ENCODE assay signal across 11 mouse cellular contexts in genomic region chr6:72292972-72293651, GRCm38 (mm10). TPM values are rescaled to one million over a fixed set of nuclear protein-coding genes. Genes with fewer than 3 reads are reported as not detected.
DNase-seq lines count a peak whose midpoint lies in the region; ATAC-seq and TF ChIP-seq lines count a peak whose summit lies in the region.
"Had no signal": no experiment of that assay in that cellular context is flagged by ENCODE, and none has a peak within 500 bp of the region (broad histone marks: within the 10 kb centered on the region; RNA-seq: fewer than 3 reads in every experiment).

No protein-coding gene starts in this region.

- peak; percentile 59 for DNase-seq in urinary bladder, postnatal 14 days (ENCODE audit: low spot score)
- no peak for DNase-seq in urinary bladder, postnatal 10 days (ENCODE audit: low spot score)
- DNase-seq in kidney, adult 2 months: peak; percentile 84
- DNase-seq in layer of hippocampus, adult 9-10 months (ENCODE audit: low spot score): no peak
- no peak for DNase-seq in thymus, adult 18-20 months
- no peak for DNase-seq in thymus, adult 2 months
- DNase-seq: adrenal gland, postnatal 25 days; cerebellum, adult 2 months had no signal

- ATAC-seq in liver, embryonic 15.5 days (ENCODE audit: insufficient read depth): peak; percentile 69

- no peak overlapping the region for H3K4me2 ChIP-seq in liver, embryonic 15.5 days
- H3K4me2 ChIP-seq: embryonic facial prominence, embryonic 13.5 days; limb, embryonic 13.5 days had no signal

- H3K9ac ChIP-seq in liver, embryonic 15.5 days: no peak overlapping the region
- H3K9ac ChIP-seq: embryonic facial prominence, embryonic 13.5 days; limb, embryonic 13.5 days had no signal

- H3K4me1 ChIP-seq in kidney, adult 2 months (ENCODE audit: control insufficient read depth, insufficient read depth, low read length): peaks cover 8% of the 10 kb centered on the region; the same call in 1 of the 2 replicates
- H3K4me1 ChIP-seq in liver, embryonic 15.5 days (replicated peaks): peaks cover 8% of the 10 kb centered on the region
- no peaks in the 10 kb centered on the region for H3K4me1 ChIP-seq in thymus, adult 2 months (replicated peaks; ENCODE audit: control insufficient read depth, insufficient read depth, low read length)
- H3K4me1 ChIP-seq: embryonic facial prominence, embryonic 13.5 days; limb, embryonic 13.5 days had no signal

- no peak for TF ChIP-seq CTCF in kidney, adult 2 months (conservative IDR thresholded peaks at IDR 0.05; ENCODE audit: insufficient read depth, insufficient read length, low read depth, low read length)
- TF ChIP-seq CTCF in thymus, adult 2 months (IDR thresholded peaks at IDR 0.05; ENCODE audit: borderline replicate concordance, control insufficient read depth, extremely low read depth, insufficient read depth, low read length, poor library complexity): no peak

- peak overlapping the region; percentile 78 for H3K27ac ChIP-seq in kidney, adult 2 months (ENCODE audit: insufficient read depth, low read depth, low read length)
- H3K27ac ChIP-seq in liver, embryonic 15.5 days (replicated peaks): peak overlapping the region; percentile 69
- H3K27ac ChIP-seq in thymus, adult 2 months (ENCODE audit: control insufficient read depth, insufficient read depth, low read length): no peak overlapping the region
- H3K27ac ChIP-seq: embryonic facial prominence, embryonic 13.5 days; limb, embryonic 13.5 days had no signal

- no peak overlapping the region for H3K4me3 ChIP-seq in kidney, adult 2 months (ENCODE audit: insufficient read depth, low read depth, low read length)
- H3K4me3 ChIP-seq in liver, embryonic 15.5 days (replicated peaks): no peak overlapping the region
- no peak overlapping the region for H3K4me3 ChIP-seq in thymus, adult 2 months (ENCODE audit: control insufficient read depth, insufficient read depth, low read length)
- H3K4me3 ChIP-seq: embryonic facial prominence, embryonic 13.5 days; limb, embryonic 13.5 days had no signal

- no peaks in the 10 kb centered on the region for H3K27me3 ChIP-seq in kidney, adult 2 months (replicated peaks; ENCODE audit: control insufficient read depth, insufficient read depth, low read length)
- H3K27me3 ChIP-seq in liver, embryonic 15.5 days: peaks cover 40% of the 10 kb centered on the region
- H3K27me3 ChIP-seq in thymus, adult 2 months (ENCODE audit: control insufficient read depth, insufficient read depth, low read length): no peaks in the 10 kb centered on the region
- H3K27me3 ChIP-seq: embryonic facial prominence, embryonic 13.5 days; limb, embryonic 13.5 days had no signal

- no peak for TF ChIP-seq POLR2A in kidney, adult 2 months (IDR thresholded peaks at IDR 0.05; ENCODE audit: low read depth, low read length)
- no peak for TF ChIP-seq POLR2A in thymus, adult 2 months (IDR thresholded peaks at IDR 0.05; ENCODE audit: control insufficient read depth, extremely low read depth, insufficient read depth, low read length, poor library complexity)

- no peaks in the 10 kb centered on the region for H3K9me3 ChIP-seq in liver, embryonic 15.5 days (replicated peaks)
- H3K9me3 ChIP-seq: embryonic facial prominence, embryonic 13.5 days; limb, embryonic 13.5 days had no signal

- WGBS in kidney, adult 2 months: 49% methylated on average over 12 of the region's 12 CpGs
- 23% methylated on average over 12 of the region's 12 CpGs for WGBS in liver, embryonic 15.5 days (ENCODE audit: insufficient replicate concordance)
- WGBS in thymus, adult 2 months: 82% methylated on average over 12 of the region's 12 CpGs

- H3K36me3 ChIP-seq in kidney, adult 2 months (ENCODE audit: control insufficient read depth, insufficient read depth, low read length): no peaks in the 10 kb centered on the region
- H3K36me3 ChIP-seq in liver, embryonic 15.5 days (replicated peaks): no peaks in the 10 kb centered on the region
- H3K36me3 ChIP-seq in thymus, adult 2 months (ENCODE audit: control insufficient read depth, insufficient read depth, low read length): no peaks in the 10 kb centered on the region
- H3K36me3 ChIP-seq: embryonic facial prominence, embryonic 13.5 days; limb, embryonic 13.5 days had no signal

RNA-seq across cellular contexts. Expression of gene Sftpb, which starts 11.3 kb away (rescaled TPM):
- not detected in 2 replicates for polyA plus RNA-seq in kidney, adult 2 months (2012; rRNA removed)
- polyA plus RNA-seq in liver, embryonic 15.5 days (2015; fragmentation: Nextera tagmentation; extraction: Ambion mirVana): not detected in 2 replicates
- 2.5 and 6.6 TPM in 2 replicates for polyA plus RNA-seq in thymus, adult 2 months (2012; rRNA removed)
- polyA plus RNA-seq: cerebellum, adult 2 months; limb, embryonic 13.5 days had no signal

RNA-seq across cellular contexts. Expression of gene Usp39, which starts 51.9 kb away (rescaled TPM):
- polyA plus RNA-seq in kidney, adult 2 months (2012; rRNA removed): 17.8 and 18.2 TPM in 2 replicates
- 37.3 and 38.7 TPM in 2 replicates for polyA plus RNA-seq in liver, embryonic 15.5 days (2015; fragmentation: Nextera tagmentation; extraction: Ambion mirVana)
- polyA plus RNA-seq in thymus, adult 2 months (2012; rRNA removed): 35.6 and 40.3 TPM in 2 replicates

RNA-seq across cellular contexts. Expression of gene 0610030E20Rik, which starts 54.0 kb away (rescaled TPM):
- polyA plus RNA-seq in kidney, adult 2 months (2012; rRNA removed): 15.1 and 15.2 TPM in 2 replicates
- polyA plus RNA-seq in liver, embryonic 15.5 days (2015; fragmentation: Nextera tagmentation; extraction: Ambion mirVana): 11.6 and 14.5 TPM in 2 replicates
- 42.2 and 42.3 TPM in 2 replicates for polyA plus RNA-seq in thymus, adult 2 months (2012; rRNA removed)

RNA-seq across cellular contexts. Expression of gene Atoh8, which starts 57.7 kb away (rescaled TPM):
- polyA plus RNA-seq in kidney, adult 2 months (2012; rRNA removed): 7.7 and 10.1 TPM in 2 replicates
- 0.88 and 0.96 TPM in 2 replicates for polyA plus RNA-seq in liver, embryonic 15.5 days (2015; fragmentation: Nextera tagmentation; extraction: Ambion mirVana)
- 3.6 and 3.8 TPM in 2 replicates for polyA plus RNA-seq in thymus, adult 2 months (2012; rRNA removed)

Comparison
In these comparisons a context has a peak if more than half of its experiments do, and no peak if none do; other contexts are left out.
1. DNase-seq: peak in urinary bladder, postnatal 14 days (single experiment) and kidney, adult 2 months (single experiment); none in urinary bladder, postnatal 10 days (single experiment), layer of hippocampus, adult 9-10 months (single experiment), thymus, adult 18-20 months (0 of 2) and thymus, adult 2 months (single experiment).